Mouse (Mus musculus) urinary bladder, postnatal 36 days (tissue): ENCODE measurements at regions not wholly inside any gene's neighbourhood (a gene's known extent, or its start where the extent isn't known, plus 50 kb on each side); places are given as distances from the start of the nearest gene placed in this dataset.

ENCODE experiments used
- DNase-seq, 2 experiments: peaks; one replicate each; pipeline ENCODE4 v3.0.0; 2022; ENCODE audit warnings: low spot score in 2 of 2, mixed read lengths in 1 of 2

DNA sequence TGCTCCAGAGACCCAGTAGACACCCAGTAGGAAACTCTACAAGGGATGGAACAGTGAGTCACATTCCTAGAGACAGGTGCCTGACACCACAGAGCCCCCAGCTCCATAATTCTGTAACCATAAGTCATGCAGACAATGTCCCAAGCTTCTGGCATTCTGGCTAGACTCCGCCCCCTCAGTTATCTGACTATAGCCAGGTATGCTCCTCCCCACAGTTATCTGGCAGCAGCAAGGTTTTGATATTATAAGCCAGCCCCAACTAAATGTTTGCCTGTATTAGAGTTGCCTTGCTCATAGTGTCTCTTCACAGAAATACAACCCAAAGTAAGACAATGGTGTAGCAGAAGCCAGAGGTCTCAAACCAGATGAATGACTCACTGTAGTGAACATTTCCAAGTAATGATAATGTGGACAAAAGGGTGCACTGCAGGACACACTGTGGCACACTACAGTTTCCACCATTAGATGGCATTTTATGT is 121.4 kb upstream of the Otogl start:
- no peak for DNase-seq

DNA sequence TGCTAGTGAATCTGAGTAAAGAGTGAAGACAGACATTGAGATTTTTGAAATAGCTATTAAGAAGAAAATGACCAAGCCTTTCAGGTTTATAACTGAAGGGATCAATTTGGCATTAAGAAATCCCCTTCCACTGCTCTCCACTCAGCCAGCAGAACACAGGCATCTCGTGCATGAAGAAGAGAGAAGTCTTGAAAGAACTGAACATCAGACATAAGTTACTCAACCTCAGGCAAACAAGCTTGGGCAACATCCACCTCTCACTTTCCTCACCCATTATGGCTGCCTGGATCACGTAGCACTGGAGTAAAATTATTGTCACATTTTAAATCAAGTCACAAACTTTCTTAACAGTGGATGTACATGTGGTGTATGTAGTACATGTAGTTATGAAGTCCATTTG is 115.6 kb upstream of the Otogl start:
- no peak for DNase-seq

DNA sequence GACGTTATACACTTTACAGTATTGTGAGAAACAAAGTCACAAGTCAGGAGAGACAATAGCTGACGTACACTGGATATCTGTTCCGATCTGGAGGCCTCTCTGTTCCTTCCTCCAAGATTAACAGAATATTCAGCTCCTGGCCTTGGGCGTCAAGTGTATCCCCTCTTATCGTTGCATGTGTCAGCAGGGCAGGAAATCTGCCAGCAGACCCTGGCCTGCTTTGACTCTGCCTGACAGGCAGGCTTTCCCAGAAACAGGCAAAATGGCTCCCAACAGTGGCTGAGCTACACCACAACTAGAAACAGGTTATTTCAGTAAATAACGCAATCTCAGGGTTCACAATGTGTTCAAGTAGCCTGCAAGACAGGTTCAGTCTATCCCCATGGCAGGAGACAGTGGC is 112.3 kb upstream of the Otogl start:
- no peak for DNase-seq

DNA sequence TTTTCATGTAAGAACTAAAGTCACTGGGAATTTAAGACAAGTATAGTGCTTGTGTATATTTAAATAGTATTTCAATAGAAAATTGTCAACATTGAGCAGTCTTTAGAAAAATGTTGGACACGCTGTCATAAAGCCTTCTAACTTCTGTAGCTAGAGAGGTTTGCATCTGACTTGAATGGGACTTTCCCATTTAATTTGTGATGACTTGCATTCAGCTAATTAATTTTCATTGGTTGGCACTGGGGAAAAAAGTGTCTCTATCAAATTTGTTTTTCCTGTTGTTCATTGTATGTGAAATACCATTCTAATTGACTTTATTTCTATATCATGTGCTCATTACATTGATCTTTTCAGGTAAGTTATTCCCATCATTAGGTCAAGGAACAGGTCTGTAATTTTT is 104.6 kb upstream of the Otogl start:
- no peak for DNase-seq

- DNase-seq = no peak
Measured at GRCm38 (mm10) chr10:107994836-107995585, 83.1 kb upstream of the Otogl start.

- DNase-seq = no peak
Measured at GRCm38 (mm10) chr10:107992621-107993020, 80.7 kb upstream of the Otogl start.

- no peak for DNase-seq
Measured at GRCm38 (mm10) chr10:107990557-107990956, 78.6 kb upstream of the Otogl start.

GRCm38 (mm10) chr10:107989913-107990312 is 78.0 kb upstream of the Otogl start:
- DNase-seq = no peak

GRCm38 (mm10) chr10:107982632-107983031 is 70.7 kb upstream of the Otogl start:
- no peak for DNase-seq

GRCm38 (mm10) chr10:107982082-107982481 is 70.1 kb upstream of the Otogl start:
- no peak for DNase-seq

- no peak for DNase-seq
Measured at GRCm38 (mm10) chr10:107976392-107976965, 64.5 kb upstream of the Otogl start.

GRCm38 (mm10) chr10:107971748-107972147 is 59.8 kb upstream of the Otogl start:
- DNase-seq = no peak

- peak in 1 of 2 experiments; percentile 4 for DNase-seq
Measured at GRCm38 (mm10) chr10:107966996-107967395, 55.1 kb upstream of the Otogl start.

- no peak for DNase-seq
Measured at GRCm38 (mm10) chr10:107964022-107964421, 52.1 kb upstream of the Otogl start.

- no peak for DNase-seq
Measured at GRCm38 (mm10) chr10:107962130-107962529, 50.2 kb upstream of the Otogl start.
